Mouse (Mus musculus) brain, adult 2 months (tissue): ENCODE data around the gene Plekhb2.

Experiments used
- DNase-seq: peaks from one replicate; pipeline ENCODE4 v3.0.0; 2011; ENCODE audit warnings: low read depth, low spot score

Gene Plekhb2

DNA sequence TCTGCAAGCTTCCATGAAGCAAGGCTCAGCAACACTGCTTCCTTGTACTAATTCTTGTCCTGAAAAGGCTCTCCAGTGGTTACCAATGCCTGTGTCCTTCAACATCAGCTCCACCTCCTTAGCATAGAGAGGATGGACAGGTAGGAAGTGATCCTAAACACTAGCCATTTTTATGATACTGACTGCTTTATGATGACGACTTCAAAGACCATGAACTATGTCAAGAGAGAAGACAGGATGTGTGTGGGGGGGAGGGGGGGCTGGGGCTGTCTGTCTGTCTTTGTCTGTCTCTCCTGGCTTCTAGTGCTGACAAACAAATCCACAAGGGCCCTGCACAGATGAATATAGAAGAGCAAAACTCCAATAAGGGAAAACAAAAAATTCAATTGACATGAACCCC lies 18.4 kb upstream of the Plekhb2 start:
- DNase-seq: no peak

DNA sequence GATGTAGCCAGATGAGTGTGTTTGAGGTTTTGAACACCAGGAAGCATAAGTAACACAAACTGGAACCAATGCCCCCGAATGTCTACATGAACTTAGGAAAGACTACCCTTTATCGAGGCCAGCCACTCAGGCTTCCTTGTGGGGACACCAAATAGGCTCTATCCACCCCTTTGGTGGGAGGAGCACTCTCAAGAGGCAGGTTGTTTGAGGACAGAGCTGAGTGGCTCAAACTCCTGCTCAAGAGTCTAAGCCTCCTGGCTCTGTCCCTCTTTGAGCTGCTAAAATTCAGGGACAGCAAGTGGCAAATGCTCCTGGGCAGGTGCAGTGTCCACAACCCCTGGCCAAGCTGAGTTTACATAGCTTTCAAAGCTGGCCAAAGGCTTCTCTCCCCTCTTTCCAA lies 14.9 kb upstream of the Plekhb2 start:
- no peak for DNase-seq

DNA sequence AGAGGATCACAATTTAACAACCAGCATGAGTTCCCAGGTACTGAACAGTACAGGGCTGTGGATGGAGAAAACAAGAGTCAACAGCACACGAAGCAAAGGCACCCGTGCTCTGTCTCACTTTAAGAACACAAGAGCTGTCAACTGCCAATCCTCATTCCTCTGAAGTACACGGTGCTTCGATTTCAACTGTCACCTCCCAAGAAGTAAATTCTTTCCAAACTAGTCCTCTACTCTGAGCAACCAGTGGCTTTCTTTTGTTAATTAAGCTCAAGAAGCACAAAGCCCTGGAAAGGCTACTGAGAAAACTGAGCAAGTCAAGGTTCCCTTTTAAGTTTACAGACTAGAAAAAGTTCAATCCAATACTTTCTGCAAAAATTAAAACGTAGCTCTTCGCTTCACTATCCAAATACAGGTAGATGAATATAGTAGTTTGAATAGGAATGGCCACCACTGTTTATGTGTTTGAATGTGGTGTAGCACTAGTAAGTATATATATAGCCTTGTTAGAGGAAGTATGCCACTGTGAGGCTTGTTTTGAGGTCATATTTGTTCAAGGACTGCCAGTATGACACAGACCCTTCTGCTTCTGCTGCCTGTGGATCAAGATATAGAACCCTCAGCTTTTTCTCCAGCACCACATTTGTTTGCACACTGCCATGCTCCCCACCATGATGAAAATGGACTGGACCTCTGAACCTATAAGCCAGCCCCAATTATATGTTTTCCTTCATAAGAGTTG lies 11.7 kb upstream of the Plekhb2 start:
- DNase-seq: no peak

DNA sequence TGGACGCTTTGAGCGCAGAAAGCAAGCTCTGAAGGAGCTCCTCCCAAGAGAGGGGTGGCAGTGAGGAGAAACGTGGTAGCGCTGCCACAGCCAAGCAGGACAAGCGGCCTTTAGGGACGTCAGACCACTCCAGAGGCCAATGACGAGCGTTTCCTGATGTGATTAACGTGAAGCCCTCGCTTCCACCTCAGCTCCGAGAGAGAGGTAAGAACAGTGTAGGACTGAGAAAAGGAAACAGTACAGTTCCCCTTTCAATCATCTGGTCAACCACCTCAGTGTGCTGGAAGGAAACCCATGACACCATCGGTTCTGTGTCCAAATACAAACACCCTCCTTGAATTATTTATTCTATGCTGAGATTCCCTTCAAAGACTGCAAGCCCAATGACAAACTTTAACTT lies 10.5 kb upstream of the Plekhb2 start:
- no peak for DNase-seq

DNA sequence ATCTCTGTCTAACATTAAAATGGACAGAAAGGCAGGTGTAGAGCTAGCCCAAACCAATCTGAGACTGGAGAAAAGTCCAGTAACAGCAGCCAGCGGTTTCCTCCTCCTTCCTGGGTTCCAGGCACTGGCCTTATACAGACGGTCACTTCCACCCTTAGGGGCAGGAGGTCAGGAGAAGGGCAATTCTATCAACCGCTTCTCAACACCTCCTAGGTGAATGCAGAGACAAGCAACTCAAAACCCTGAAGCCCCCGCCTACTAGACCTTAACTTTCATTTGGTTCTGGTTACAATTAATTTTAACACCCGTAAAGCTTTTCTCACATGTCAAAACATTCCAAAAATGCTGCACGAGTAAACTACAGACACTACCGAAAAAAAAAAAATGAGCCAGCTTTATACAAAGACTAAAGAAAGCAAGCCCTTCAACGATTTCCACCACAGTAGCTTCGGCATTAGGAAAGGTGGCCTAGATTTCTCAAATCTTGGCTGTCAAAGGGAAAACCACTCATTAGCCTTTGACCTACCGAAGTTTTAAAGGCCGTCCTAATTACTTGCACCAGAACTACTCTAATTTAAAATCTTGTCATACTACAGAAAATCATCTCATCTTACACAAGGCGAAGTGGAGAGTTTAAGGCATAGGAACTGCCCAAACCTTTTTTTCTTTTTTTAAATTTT lies 7.9 kb upstream of the Plekhb2 start:
- DNase-seq: no peak

DNA sequence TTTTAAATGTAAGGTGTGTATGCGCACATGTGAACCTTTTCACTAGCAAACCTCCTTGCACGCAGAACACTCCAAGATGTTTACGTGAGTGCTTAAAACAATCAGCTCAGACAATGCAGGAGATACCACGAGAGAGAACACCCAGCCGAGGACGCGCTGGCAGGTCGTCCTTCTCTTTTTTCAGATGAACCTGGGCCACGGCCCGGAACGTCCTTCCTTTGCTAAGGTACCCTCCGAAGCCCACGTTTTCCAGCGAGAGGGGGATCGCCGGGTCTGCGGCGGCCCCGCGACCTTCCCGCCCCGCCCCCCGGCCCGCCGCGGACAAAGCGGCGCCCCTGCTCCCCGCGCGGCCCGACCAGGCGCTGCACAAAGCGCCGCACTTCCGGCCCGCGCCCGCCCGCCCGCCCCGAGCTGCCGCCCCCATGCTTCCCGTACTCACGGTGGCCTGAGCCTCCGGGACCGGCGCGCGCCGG lies 7.4 kb upstream of the Plekhb2 start:
- DNase-seq: peak; percentile 33

DNA sequence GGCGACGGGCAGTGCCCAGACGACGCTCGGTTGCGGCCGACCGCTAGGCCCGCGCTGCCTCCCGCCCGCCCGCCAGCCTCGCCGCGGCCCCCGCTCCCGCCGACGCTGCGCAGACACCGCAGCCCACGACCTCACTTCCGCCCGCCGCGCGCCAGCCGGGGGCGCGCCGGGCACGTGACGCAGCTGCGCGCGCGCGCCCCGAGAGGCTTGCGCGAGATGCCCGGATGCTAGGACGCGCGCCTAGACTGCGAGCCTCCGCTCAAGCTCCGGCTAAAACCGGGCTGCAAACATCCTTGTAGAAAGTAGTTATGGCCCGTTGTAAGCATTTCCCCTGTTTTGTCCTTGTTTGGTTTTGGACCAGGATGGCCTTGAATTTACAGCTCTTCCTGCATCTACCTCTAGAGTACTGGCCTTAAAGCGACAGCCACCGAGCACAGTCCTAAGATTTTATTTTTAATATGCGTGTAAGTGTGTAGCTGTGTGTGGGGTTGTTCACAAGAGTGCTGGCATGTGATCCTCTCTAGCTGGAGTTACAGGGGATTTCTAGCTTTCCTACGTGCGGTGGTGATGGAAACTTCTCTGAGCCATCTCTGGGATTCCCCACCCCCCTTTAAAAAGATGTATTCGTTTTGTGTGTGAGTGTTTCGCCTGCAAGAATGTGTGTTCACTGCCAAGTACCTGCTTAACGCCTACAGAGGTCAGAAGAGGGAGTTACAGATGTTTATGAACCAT lies 6.7 kb upstream of the Plekhb2 start, which contains the start of gene Fam168b:
Fam168b (minus strand) TSS at position 179 of the 732 bp plus-strand sequence.
- peak; percentile 93 for DNase-seq

DNA sequence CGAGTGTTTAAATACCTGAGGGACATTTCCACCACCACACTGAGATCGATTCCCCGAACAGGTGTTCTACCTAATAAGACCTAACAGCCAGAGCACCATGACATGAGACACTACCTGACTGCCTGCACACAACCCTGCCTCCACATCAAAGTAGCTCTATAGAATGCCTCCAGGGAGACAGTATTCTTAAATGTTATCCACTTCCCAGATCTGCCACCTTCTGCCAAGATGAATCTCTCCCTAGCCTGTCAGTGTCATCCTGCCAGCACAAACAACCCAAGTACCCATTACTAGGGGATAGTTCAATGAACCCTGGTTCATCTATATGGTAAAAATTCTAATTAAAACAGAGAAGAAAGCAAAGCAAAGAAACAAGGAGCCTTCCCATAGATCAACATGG lies 2.7 kb upstream of the Plekhb2 start:
- no peak for DNase-seq

DNA sequence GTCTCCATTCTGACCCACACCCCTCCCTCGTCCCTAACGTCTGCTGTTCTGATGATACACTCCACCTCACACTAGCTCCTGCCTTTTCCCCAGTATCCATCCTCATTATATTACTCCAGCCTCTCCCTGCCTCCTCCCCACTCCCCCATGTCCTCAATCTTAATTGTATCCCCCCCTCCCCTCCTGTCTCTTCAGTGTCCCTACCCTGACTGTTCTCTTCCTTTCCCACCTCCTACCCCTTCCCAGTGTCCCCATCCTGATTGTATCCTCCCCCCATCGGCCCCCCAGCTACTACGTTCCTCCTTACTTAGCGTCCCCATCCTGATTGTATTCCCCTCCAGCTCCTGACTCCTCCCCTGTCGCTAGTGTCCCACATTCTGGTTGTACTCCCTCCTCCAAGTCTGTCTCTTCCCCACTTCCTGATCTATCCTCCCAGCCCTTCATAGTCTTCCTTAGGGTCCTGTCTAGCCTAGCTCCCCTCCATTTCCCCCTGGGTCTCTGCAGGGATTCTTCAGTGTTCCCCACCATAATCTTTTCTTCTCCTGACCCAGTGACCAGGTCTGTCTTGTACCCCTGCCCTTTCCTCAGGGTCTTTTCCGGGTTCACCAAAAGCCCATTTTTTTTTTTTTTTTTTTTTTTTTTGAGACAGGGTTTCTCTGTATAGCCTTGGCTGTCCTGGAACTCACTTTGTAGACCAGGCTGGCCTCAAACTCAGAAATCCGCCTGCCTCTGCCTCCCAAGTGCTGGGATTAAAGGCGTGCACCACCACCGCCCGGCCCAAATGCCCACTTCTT lies 764 bp downstream of the Plekhb2 start:
- peak; percentile 77 for DNase-seq

DNA sequence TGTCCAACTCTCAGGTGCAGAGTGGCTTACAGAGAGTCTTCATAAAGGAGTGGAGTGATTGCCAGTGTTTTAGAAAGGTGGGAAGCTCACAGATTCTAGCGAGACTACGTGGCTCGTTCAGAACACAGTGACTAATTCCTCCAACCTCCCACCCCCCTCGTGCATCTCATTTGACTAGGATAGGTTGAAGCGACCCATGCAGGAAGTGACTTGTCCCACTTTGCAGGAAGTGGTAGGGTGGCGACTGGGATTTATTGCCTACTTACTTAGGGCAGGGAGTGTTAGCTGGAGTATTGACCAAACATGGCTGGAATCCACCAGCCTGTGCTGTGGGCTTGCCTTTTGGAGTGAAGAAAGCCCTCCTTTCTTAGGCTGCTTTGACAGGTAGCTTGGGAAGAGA lies 1.8 kb downstream of the Plekhb2 start:
- DNase-seq: peak; percentile 68

DNA sequence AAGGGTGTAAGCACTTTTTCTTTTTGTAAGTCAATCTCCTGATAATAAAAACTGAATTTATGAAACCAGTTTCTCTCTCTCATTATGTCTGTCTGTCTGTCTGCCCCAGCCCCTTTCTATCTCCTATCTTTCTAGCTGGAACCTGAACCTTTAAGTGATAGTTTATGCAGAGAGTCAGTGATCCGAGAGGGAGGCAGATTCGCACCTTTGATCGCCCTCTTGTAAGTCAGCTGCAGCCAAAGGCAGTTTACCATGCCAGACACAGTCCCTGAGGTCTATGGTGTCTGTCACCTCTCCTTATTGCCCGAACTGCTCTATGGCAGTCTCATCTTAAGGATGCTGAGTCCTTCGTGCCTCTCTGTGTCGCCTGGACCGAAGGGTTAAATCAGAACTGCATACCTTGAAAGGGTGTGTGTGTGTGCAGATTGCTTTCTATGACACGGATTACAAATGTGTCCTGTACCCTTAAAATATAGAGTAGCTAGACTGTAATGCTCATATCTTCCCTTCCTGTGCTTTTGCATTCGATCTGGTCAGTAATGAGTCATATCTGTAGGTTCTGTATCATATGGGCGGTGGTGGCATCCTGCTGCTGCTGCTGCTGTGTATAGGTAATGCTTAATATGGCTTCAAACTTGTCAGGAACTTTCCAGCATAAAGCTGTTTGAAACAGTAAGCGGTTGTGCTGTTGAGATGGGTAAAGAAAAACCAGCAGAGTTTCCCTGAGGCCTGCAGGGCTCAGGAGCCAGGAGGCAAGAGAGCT lies 2.5 kb downstream of the Plekhb2 start:
- DNase-seq: no peak

DNA sequence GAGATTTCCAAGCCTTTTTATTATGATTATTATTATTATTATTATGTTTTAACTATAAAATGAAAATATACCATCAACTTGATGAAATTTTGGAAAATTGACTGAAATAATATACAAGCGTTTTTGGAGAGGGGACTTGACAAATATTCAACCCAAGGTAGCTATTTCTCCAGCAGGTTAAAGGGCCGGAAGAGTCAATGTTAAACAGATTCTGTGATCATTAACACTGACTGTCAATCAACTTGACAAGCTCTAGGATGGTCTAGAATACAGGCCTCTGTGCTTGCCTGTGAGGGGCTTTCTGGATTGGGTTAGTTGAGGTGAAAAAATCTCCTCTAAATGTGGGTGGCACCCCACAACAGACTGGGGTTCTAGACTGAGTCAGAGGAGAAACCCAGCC lies 4.0 kb downstream of the Plekhb2 start:
- DNase-seq: no peak

DNA sequence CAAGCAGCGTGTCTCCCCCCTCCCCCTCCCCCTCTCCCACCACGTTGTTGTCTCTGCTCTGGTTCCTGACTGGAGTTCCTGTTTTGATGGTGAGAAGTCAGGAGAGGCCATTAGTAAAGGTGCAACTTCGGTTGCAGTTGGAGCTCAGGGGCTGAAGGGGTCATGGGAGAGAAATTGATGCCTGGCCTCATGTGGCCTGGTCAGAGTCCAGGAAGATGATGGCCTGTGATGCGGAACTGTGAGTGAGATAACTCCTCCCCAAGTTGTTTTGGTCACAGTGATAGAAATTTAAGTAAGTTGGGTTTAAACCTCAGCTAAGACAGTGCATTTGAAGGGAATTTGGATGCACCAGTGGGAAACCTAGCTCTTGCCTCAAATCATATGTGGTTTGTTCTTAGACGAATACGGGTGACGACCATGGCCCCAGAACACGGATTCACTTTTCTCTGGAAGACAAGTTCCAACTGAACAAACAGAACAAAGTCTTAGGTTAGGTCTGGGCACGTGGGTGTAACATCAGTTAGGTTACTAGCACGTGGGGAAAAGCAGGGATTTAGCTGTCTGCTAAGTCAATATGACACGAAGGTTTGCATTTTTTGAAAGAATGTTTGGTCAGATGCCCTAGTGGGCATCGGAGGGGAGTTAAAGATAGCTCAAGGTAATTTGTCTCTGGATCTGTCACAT lies 5.4 kb downstream of the Plekhb2 start:
- DNase-seq: no peak

DNA sequence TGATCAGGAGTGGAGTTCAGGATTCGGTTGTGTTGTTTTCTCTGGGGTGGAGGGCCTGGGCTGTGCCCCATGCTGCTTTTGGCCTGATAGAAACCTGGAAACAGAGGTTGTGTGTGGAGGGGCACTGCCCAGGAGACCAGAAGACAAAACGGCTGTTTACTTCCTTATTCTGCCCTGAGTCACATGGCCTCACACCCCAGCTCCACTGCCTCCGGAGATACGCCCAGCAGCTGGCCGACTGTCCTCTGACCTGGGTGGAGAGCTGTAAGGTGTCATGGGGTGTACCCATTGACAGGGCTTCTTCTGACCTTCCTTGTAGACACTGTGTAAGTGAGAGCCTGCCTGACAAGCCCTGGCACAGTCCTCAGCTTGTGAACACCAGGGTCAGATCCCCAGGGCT lies 8.9 kb downstream of the Plekhb2 start:
- DNase-seq: no peak

DNA sequence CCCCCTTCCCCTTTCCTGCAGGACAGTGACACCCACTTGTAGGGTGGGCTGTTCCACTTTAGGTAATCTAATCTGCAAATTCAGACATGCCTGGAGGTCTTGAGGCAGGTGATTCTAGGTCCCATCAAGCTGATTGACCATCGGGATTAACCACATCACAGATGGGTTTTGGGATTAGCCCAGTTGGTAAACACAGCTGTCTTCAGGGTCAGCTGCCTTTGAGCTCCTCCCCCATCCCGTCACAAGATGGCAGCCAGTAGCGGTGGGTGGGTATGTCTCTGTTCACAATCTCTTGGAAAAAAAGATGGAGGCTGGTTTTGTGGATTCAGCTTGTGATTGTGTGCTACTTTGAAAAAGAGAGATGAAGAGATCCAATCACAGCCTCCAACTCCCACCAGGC lies 10.0 kb downstream of the Plekhb2 start:
- DNase-seq: no peak

DNA sequence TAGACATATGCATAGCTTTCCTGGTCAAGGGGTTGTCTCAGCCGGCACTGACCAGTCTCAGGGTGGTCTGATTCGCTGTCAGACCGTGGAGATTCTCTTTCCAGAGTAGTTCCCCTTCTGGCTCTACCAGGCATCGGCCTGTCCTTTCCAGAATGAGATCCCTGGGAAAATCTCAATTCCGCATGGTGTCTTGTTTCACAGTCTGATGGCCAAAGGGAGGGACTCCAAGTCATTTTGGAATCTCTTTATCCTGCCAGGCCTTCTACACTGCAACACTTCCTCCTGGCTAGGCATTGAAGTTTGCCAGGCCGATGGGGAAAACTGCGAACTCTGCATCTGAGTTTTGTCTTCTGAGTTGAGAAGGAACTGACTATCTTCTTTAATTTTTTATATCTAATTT lies 10.4 kb downstream of the Plekhb2 start:
- no peak for DNase-seq

DNA sequence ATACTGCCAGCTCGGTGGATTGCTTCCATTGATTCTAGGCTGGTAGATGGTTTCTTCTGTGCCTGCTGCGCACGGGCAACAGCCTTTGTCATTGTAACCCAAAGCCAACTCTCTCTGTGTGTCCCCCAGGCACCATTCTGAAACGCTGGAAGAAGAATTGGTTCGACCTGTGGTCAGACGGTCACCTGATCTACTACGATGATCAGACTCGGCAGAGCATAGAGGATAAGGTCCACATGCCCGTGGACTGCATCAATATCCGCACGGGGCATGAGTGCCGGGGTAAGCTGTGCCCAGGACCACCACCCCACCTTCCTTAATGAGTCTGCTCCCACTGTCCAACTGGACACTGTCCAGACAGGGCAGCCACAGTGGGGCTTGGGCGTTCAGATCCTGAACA lies 13.1 kb downstream of the Plekhb2 start:
- DNase-seq: no peak

DNA sequence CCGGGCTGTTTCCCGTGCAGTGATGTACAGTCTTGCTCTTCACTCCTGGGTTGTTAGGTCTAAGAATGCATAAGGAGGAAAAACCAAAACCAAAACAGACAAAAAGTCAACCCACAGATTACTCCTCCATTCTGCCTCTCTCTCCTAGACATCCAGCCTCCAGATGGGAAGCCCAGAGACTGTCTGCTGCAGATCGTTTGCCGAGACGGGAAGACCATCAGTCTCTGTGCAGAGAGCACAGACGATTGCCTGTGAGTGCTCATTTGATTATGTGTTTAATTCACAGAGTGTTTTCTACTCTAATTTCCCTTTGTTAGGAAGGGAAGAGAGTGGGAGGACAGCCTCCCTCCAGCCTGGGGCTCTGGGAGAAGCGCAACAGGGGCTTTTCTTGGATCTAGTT lies 13.5 kb downstream of the Plekhb2 start:
- DNase-seq: peak; percentile 30

DNA sequence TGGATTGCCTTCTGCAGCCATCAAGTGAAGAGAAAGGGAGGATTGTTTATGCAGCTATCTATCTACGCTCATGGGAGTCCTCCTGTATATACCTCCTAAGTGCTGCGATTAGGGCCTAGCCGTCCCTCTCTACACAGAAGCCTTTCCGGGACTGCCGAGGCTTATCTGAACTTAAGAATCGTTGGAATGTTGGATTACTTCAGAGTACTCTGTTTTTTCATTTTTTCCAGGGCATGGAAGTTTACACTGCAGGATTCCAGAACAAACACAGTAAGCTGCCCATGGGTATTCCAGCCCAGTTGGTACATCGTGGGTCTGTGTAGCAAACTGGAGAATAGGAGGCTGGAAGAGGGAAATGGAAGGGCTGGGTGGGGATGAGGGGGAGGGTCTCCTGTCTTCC lies 14.5 kb downstream of the Plekhb2 start:
- no peak for DNase-seq

DNA sequence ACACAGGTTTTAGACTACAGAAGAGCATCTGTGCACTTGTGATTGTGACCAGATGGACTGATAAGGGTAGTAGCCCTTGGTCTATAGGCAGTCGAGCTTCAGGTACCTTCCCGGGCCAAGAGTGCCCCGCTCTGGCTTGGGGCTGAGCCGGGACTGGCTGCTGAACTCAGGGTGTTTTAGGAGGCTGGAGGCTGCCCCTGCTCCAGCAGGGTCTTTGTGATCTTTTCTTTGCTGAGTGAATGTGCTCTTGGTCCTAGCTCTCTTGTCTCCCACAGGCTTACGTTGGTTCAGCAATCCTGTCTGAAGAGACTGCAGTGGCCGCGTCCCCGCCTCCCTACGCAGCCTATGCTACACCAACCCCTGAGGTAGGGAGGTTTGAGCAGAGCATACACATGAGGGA lies 16.1 kb downstream of the Plekhb2 start:
- DNase-seq: no peak
